Mouse (Mus musculus) heart, adult 2 months (tissue): ENCODE data around the gene Sox30. TPM values are rescaled to one million over a fixed set of nuclear protein-coding genes. Genes with fewer than 3 reads are reported as not detected.

ENCODE experiments used
- DNase-seq, 2 experiments: peaks; one replicate each; pipeline ENCODE4 v3.0.0; 2021
- H3K27ac ChIP-seq: fragments of 200-600 bp; 2 replicates; pipeline ENCODE4 v1.8.1; 2022
- H3K27me3 ChIP-seq: fragments of 200-500 bp; 2 replicates; pipeline ENCODE4 v1.6.1; 2012; ENCODE audit warnings: mild to moderate bottlenecking, low read length, inconsistent platforms, mixed read lengths; ENCODE audit not compliant: control insufficient read depth, insufficient read depth
- H3K36me3 ChIP-seq: fragments of 200-500 bp; 2 replicates; pipeline ENCODE4 v1.6.1; 2012; ENCODE audit warnings: low read length, inconsistent platforms; ENCODE audit not compliant: control insufficient read depth, insufficient read depth
- H3K4me1 ChIP-seq: fragments of 200-500 bp; 2 replicates; pipeline ENCODE4 v1.6.1; 2011; ENCODE audit warnings: low read length; ENCODE audit not compliant: control insufficient read depth, insufficient read depth
- H3K4me3 ChIP-seq: fragments of 200-600 bp; 2 replicates; pipeline ENCODE4 v1.8.1; 2022
- H3K79me2 ChIP-seq: fragments of 200-500 bp; replicated peaks from 2 replicates; pipeline ENCODE4 v1.6.1; 2012; ENCODE audit warnings: mild to moderate bottlenecking, inconsistent platforms, low read length, moderate library complexity, mixed read lengths; ENCODE audit not compliant: control insufficient read depth, insufficient read depth
- H3K9ac ChIP-seq: fragments of 200-500 bp; 2 replicates; pipeline ENCODE4 v1.6.1; 2012; ENCODE audit warnings: low read depth, mild to moderate bottlenecking, control low read depth, inconsistent platforms, low read length, mixed read lengths
- CTCF ChIP-seq: fragments of 200-600 bp; IDR thresholded peaks from 2 replicates; pipeline ENCODE4 v1.8.1; 2022; ENCODE audit warnings: antibody characterized with exemption, mild to moderate bottlenecking, moderate library complexity
- EP300 ChIP-seq: fragments of 200-500 bp; IDR thresholded peaks from 2 replicates; pipeline ENCODE4 v1.6.1; 2011; ENCODE audit warnings: low read depth, low read length, control low read depth; ENCODE audit not compliant: insufficient read depth
- POLR2A ChIP-seq: fragments of 200-500 bp; IDR thresholded peaks from 2 replicates; pipeline ENCODE4 v1.6.1; 2011; ENCODE audit warnings: mild to moderate bottlenecking, low read depth, low read length, control low read depth; ENCODE audit not compliant: insufficient read depth
- whole genome bisulfite sequencing: fragments of 180-500 bp; shearing (Covaris S2); methylation state at CpG from one replicate; pipeline ENCODE4 v1.1.7; 2018; 5-methylcytosine and 5-hydroxymethylcytosine counted together
- intact Hi-C: fragments of 180-260 bp; cut with DNase I; formaldehyde crosslinking; loops from one replicate; pipeline ENCODE4 v1.15.1; 2025
- long read RNA-seq: library from polyadenylated mRNA; stranded (forward); transcript quantifications from one replicate; pipeline ENCODE4 v2.0.0, GENCODE M21; 2021
- polyA plus RNA-seq: library from polyadenylated mRNA; depleted of rRNA; stranded (reverse); fragments of >200 nt; gene quantifications from 2 replicates; pipeline ENCODE4 v1.2.3, GENCODE M21; 2012; rRNA removed
- total RNA-seq, 2 experiments: library from RNA; stranded (reverse); gene quantifications; 2 replicates each; pipeline ENCODE4 v1.2.3; 2021

Gene Sox30
- under 1 TPM; 0.16 to 0.18 TPM for total RNA-seq
- 0.09 and 0.14 TPM in 2 replicates for polyA plus RNA-seq
- long read RNA-seq: 0 reads

GRCm38 (mm10) chr11:45979946-45980892 is at the start of gene Sox30:
Gene Sox30 (plus strand): TSS chr11:45980310.
- no peaks in the 10 kb centered on the region for H3K27me3 ChIP-seq
- intact Hi-C loops: no loop called here
- no peaks in the 10 kb centered on the region for H3K79me2 ChIP-seq
- H3K36me3 ChIP-seq: no peaks in the 10 kb centered on the region
- no peaks in the 10 kb centered on the region for H3K4me1 ChIP-seq
- peak within 1 kb of the TSS; percentile 94 for H3K9ac ChIP-seq
- H3K4me3 ChIP-seq: peak within 1 kb of the TSS; percentile 54
- peak; percentile 66 to 69 for DNase-seq
- TF ChIP-seq EP300 (no peak), CTCF (peak; percentile 21)
- no peak within 1 kb of the TSS; the same call in 1 of the 2 replicates for H3K27ac ChIP-seq
- 9% methylated on average over 85 of the region's 115 CpGs for WGBS

- Histone ChIP-seq H3K27me3 (no peaks in the 10 kb centered on the region), H3K9ac (no peak overlapping the region), H3K4me3 (no peak overlapping the region), H3K36me3 (no peaks in the 10 kb centered on the region), H3K27ac (no peak overlapping the region), H3K4me1 (no peaks in the 10 kb centered on the region), H3K79me2 (no peaks in the 10 kb centered on the region)
- 78% methylated on average over 10 of the region's 10 CpGs for WGBS
- DNase-seq: no peak
- no peak for TF ChIP-seq EP300
- TF ChIP-seq POLR2A: no peak
- no peak for TF ChIP-seq CTCF
- intact Hi-C loops: no loop called here
Measured at GRCm38 (mm10) chr11:45932771-45933170, 47.3 kb upstream of the Sox30 start.

DNA sequence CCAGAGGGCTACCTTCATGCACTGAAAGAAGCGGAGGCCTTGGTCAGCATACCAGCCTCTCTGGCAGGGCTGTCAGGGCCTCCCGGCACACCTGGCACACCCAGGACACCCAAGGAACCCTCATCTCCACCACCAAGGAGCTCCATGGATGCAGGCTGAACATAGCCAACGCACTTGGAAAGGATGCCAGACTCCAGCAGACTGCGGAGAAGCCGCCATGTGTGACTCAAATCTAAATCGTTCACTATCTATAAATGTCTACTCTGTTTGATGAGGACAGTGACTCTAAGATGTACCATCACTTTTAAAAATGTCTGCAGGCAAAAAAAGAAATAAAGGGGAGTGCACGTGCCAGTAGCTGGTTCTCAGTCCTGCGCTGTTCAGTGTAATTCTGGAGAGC is 42.6 kb upstream of the Sox30 start:
- Histone ChIP-seq H3K36me3 (no peaks in the 10 kb centered on the region), H3K27ac (no peak overlapping the region), H3K4me1 (no peaks in the 10 kb centered on the region), H3K9ac (no peak overlapping the region), H3K27me3 (no peaks in the 10 kb centered on the region), H3K79me2 (no peaks in the 10 kb centered on the region), H3K4me3 (no peak overlapping the region)
- TF ChIP-seq CTCF (no peak), EP300 (no peak), POLR2A (no peak)
- WGBS: 94% methylated on average over 8 of the region's 8 CpGs
- intact Hi-C loops: no loop called here
- no peak for DNase-seq

GRCm38 (mm10) chr11:45938917-45939316 is 41.2 kb upstream of the Sox30 start:
- intact Hi-C loops: no loop called here
- Histone ChIP-seq H3K36me3 (no peaks in the 10 kb centered on the region), H3K27me3 (no peaks in the 10 kb centered on the region), H3K9ac (no peak overlapping the region), H3K4me3 (no peak overlapping the region), H3K79me2 (no peaks in the 10 kb centered on the region), H3K4me1 (peaks cover 3% of the 10 kb centered on the region), H3K27ac (no peak overlapping the region)
- no peak for DNase-seq
- no peak for TF ChIP-seq CTCF
- no peak for TF ChIP-seq POLR2A
- no peak for TF ChIP-seq EP300
- WGBS: 74% methylated on average over 8 of the region's 8 CpGs

- no peak overlapping the region for H3K27ac ChIP-seq
- H3K79me2 ChIP-seq: no peaks in the 10 kb centered on the region
- intact Hi-C loops: loop anchor here (10.0 kb wide), 1 partner anchor 183 kb away; no protein-coding TSS in a partner anchor
- no peaks in the 10 kb centered on the region for H3K27me3 ChIP-seq
- H3K36me3 ChIP-seq: no peaks in the 10 kb centered on the region
- 90% methylated on average over 7 of the region's 7 CpGs for WGBS
- no peak overlapping the region for H3K4me3 ChIP-seq
- TF ChIP-seq EP300: no peak
- no peak for TF ChIP-seq POLR2A
- TF ChIP-seq CTCF: no peak
- DNase-seq: no peak
- H3K9ac ChIP-seq: no peak overlapping the region
- H3K4me1 ChIP-seq: peaks cover 3% of the 10 kb centered on the region
Measured at GRCm38 (mm10) chr11:45942281-45942680, 37.8 kb upstream of the Sox30 start.
